Mouse (Mus musculus): ENCODE results near the gene Kcnk1.

Kcnk1 gene

DNA sequence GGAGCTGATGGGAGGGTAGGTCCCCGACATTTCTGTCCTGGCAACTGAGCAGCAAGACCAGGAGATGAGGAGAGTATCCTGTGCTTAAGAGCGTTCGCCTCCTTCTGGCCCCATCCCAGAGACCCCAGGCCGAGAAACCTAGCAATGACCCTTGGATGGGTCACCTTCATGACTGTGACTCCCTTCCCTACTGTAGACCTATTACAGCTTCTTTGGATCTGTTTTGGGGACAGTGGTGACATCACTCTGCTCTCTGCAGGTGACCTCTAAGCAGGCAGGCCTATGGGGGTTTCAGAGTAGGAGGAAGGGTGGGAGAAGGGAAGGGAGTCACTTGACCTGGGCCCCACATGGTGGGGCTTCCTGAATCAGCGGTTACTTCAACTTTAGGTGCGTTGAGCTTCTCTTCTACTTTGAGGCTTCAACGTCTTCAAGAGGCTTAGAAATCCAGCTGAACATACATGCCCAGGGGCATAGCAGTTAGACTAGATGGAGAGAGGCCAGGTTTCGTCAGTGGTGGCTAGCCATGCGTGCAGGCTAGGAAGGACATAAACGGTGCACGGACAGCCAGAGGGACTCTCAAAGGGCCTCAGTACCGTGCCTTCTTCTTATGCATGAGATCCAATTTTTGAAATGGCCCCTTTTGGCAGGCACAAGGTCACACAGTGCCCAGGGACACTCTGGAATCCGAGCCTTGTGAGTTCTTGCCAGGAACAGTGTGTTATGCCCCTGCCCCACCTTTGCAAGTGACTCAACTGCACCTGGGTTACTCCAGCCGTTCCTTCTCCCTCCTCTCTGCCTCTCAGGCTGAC lies 1.3 kb downstream of the Kcnk1 start:
- no peak for DNase-seq (ENCODE audit: low read depth, low spot score)

- DNase-seq (ENCODE audit: low read depth, low spot score), result no peak
These were observed 2.0 kb downstream of the Kcnk1 start for GRCm38 (mm10) chr8:125996980-125997379.

GRCm38 (mm10) chr8:125997550-125997949 lies 2.6 kb downstream of the Kcnk1 start:
- DNase-seq (ENCODE audit: low read depth, low spot score), result no peak

- DNase-seq (ENCODE audit: low read depth, low spot score), result no peak
These were observed 4.9 kb downstream of the Kcnk1 start for GRCm38 (mm10) chr8:125999842-126000395.

- DNase-seq (ENCODE audit: low read depth, low spot score), result no peak
These were observed 8.6 kb downstream of the Kcnk1 start for GRCm38 (mm10) chr8:126003546-126003945.

DNA sequence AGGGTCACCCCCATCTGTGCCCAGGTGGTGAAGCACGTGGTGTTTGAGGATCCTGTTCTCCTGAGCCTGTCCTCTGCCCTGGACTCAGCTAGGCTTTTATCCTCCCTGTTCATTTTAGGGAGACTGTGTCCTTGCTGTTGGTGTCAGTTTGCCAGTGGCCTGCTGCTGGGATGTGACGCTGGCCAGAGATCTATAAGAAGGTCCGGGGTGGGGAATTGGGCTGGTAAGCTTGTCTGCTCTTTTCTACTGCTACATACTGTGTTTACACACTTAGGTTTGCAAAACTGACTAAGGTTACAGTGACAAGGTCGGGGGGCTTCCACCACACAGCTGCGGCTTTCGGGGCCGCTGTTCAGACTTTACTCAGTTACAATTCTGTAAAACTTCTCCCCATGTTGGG lies 10.0 kb downstream of the Kcnk1 start:
- DNase-seq (ENCODE audit: low read depth, low spot score), result no peak

DNA sequence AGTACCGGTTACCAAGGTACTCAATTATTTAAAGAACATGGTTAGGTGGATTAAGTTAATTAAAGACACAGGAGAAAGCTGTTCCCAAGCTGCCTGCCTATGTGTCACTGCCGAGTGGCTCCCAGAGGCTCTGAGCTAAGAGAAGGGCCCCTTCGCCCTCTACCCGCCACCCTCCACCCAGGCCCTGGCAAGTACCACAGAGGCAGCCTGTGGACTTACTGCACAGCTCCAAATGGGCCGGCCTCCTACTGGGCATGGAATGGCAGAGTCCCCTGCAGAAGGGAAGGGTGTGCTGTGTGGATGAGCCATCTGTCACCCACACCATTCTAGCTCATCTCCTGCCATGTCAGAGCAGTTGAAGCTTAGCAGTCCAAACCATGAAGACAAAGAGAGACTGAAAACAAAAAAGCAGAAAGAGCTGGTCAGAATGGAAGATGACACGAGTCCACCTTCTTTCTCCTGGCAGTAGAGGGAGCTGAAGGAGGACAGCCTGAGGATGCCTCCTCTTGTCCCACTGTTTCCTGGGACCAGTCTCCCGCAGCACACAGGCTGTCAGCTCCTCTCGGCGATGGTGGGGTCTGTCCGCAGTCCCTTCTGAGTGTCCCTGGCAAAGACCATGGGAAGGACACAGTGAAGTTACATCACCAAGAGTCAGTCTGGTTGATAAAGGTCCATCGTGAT lies 11.5 kb downstream of the Kcnk1 start:
- no peak for DNase-seq (ENCODE audit: low read depth, low spot score)

- DNase-seq (ENCODE audit: low read depth, low spot score), result no peak
These were observed 12.8 kb downstream of the Kcnk1 start for GRCm38 (mm10) chr8:126007538-126008330.

GRCm38 (mm10) chr8:126008945-126009344 lies 14.0 kb downstream of the Kcnk1 start:
- DNase-seq (ENCODE audit: low read depth, low spot score), result no peak

DNA sequence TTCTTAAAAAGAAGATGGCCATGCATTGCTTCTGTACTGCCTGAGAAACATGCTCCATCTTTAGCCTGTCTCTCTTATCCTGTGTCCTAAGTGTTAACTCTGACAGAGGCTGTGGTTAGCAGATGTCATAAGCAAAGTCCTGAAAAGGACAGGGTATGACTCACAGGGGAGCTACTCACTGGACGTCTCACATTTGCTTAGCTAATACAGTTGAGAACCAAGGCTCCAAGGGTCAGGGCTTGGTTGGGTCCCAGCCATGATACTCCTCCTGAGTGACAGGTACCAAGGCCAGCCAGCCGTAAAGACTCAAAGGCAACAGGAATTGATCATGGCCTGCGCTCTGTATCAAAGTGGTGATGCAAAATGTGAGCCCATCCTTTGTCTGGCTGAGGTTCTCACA lies 15.9 kb downstream of the Kcnk1 start:
- DNase-seq (ENCODE audit: low read depth, low spot score), result no peak

DNA sequence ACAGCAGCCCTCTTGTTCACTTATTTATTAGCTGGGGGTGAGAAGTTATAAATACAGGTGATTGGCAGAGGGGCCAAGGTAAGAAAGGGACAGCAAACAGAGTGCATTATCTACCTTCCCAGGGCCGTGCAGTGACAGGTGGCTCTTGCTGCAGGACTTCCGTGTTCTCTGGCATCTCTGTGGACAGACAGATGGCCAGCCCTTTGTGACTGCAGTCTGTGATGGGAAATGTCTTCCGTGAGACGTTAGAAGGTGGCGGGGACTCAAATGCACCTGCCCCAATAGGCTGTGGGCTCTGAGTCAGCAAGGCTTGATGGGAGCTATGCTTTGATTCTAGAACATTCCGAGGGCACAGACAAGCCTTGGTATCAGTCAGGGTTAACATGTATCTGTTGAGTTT lies 17.4 kb downstream of the Kcnk1 start:
- DNase-seq (ENCODE audit: low read depth, low spot score), result no peak

GRCm38 (mm10) chr8:126013646-126014045 lies 18.7 kb downstream of the Kcnk1 start:
- DNase-seq (ENCODE audit: low read depth, low spot score), result no peak

DNA sequence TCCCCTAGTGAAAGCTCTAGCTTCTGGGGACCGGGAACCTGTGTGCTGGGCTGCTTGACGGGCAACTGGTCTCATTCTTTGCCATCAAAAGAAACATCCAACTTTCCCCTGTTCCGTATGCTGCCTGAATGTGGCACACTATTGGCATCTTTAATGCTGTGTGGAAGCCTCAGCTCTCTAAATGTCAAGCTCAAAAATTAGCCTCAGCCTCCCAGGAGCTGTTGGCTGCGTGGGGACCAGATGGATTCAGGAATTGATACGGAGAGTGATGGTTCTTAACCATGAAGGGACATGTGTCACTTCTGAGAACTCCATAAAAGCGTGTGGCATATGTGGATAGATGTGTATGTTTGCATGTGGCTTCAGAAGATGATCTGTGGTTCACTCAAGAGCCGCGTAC lies 27.0 kb downstream of the Kcnk1 start:
- DNase-seq (ENCODE audit: low read depth, low spot score), result no peak

DNA sequence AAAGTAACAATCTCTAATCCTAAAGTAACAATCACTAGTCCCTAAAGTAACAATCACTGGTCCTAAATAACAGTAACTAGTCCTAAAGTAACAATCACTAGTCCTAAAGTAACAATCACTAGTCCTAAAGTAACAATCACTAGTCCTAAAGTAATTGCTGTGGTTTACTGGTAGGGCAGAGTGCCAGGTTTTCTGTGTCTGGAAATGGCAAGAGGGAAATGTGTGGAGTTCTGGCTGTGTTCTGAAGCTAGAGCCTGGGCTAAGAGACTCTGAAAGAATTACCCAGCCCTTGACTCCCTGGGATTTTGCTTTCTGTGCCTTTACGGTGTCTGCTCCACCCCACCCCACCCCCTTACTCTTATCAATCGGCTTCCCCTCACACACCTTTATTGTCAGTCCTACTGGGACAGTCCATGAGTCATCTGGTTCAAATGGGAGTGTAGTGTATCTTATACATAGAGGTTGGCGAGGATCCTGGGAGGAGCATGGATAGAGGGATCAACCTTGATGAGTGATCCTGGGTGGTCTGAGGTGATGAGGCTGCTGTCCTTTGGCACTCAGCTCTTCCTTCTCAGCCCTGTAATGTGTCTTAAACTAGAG lies 28.8 kb downstream of the Kcnk1 start:
- DNase-seq (ENCODE audit: low read depth, low spot score), result no peak

GRCm38 (mm10) chr8:126024891-126025290 lies 29.9 kb downstream of the Kcnk1 start:
- DNase-seq (ENCODE audit: low read depth, low spot score), result no peak

DNA sequence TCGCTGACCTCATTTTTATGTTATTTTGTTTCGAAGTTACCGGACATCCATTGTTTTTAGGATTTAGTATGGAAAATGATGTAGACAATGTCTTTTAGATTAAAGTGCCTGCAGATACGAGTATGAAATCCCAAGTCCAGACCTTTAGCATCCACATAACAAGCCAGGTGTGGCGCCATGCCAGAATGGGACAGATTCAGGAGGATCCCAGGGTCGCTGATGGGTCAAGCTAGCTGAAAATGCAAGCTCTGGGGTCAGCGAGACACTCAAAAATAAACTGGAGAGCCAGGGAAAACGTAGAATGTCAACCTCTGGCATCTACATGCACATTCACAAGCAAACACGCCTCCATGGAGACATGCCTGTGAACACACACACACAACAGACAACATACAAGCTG lies 31.2 kb downstream of the Kcnk1 start:
- DNase-seq (ENCODE audit: low read depth, low spot score), result no peak

- no peak for DNase-seq (ENCODE audit: low read depth, low spot score)
These were observed 31.6 kb downstream of the Kcnk1 start for GRCm38 (mm10) chr8:126026584-126026983.

DNA sequence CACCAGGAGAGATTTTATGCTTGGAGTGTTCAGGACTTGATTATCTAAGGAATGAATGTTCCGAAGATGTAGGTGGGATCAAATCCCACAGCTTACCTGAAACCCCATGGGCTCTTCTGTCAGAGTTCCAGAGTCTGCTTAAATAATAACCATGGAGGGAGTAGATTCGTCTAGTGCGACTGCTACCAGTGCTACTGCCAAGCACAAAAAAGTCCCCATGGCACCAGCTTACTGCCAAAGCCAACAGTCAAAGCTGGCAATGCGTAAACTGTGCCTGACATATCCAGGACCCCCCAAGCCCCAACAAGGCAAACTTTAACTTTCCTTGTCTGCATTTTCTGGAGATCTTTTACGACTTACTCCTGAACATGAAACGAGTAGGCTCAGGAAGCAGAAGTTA lies 32.5 kb downstream of the Kcnk1 start:
- DNase-seq (ENCODE audit: low read depth, low spot score), result no peak

- DNase-seq (ENCODE audit: low read depth, low spot score), result no peak
These were observed 34.0 kb downstream of the Kcnk1 start for GRCm38 (mm10) chr8:126028941-126029340.

DNA sequence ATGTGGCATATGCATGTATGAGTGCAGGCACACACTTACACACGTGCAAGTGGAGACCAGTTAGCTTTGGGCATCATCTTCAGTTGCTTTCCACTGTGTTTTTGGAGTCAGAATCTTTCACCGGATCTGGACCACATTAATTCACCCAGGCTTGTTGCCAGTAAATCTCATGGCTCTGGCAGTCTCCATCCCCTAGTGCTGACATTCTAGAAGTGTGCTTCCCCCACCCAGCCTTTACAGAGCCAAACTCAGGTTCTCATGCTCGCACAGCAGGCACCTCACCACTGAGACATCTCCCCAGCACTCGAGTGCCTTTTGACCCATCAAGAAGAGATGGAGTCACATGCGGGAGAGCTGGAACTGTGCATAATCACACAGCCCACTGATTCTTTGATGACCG lies 37.8 kb downstream of the Kcnk1 start:
- DNase-seq (ENCODE audit: low read depth, low spot score), result no peak

DNA sequence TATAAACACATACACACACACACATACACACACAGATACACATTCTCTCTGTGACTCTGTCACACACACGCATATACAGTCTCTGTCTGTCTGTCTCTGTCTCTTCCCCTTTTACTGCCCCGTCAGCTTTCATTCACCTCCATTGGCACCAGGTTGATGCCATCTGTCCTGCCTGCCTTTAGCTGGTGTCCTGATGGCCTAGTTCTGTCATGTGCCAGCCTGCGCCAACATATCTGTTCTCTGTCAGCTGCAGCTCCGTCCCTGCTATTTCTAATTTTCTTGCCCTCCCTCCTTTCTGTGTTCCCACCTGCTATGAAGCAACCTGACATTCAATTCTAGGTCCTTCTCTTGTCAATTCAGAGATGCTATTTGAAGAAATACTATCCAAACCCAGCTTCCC lies 40.1 kb downstream of the Kcnk1 start:
- no peak for DNase-seq (ENCODE audit: low read depth, low spot score)

DNA sequence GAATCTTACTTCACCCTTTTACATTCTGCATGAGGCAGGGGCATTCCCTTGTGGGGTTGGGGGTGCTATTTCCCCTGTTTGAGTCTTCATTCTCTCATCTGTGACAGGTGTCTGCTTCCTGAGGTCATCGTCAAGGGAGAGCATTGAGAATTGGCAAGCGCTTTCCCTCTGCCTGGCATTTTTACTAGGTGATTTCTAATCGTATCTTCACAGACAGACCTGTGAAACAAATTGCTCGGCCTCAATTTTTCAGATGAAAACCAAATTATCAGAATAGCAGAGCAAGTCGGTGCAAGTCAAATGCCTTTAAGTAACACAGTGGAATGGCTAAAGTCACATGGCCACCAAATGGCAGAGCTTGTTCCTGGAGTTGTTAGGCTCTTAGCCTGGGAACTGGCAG lies 41.4 kb downstream of the Kcnk1 start:
- no peak for DNase-seq (ENCODE audit: low read depth, low spot score)

All from mesoderm, embryonic 11.5 days (tissue).